Mouse (Mus musculus): ENCODE data around the gene Mapk8ip1. TPM values are rescaled to one million over a fixed set of nuclear protein-coding genes. Genes with fewer than 3 reads are reported as not detected.

Gene Mapk8ip1
- total RNA-seq (2021): 10 to 100 TPM in 1 of 2 experiments, 1 to 10 TPM in 1; 9.3 to 10.3 TPM

GRCm38 (mm10) chr2:92401091-92401561 is at the start of gene Mapk8ip1:
Mapk8ip1 (minus strand) TSS chr2:92401263.
- no peak for DNase-seq

GRCm38 (mm10) chr2:92447121-92447740 is 46.2 kb upstream of the Mapk8ip1 start:
- intact Hi-C loops (cut with DNase I): no loop called here
- no peak for DNase-seq

More at GRCm38 (mm10) chr2:92401091-92401561, at the start of gene Mapk8ip1:
- intact Hi-C loops (cut with DNase I): no loop called here

- intact Hi-C loops (cut with DNase I): no loop called here
- no peak for DNase-seq
Observed at GRCm38 (mm10) chr2:92446656-92447055, 45.6 kb upstream of the Mapk8ip1 start.

GRCm38 (mm10) chr2:92445890-92446289 is 44.8 kb upstream of the Mapk8ip1 start:
- intact Hi-C loops (cut with DNase I): no loop called here
- DNase-seq: no peak

GRCm38 (mm10) chr2:92444376-92444775 is 43.3 kb upstream of the Mapk8ip1 start:
- no peak for DNase-seq
- intact Hi-C loops (cut with DNase I): no loop called here

- intact Hi-C loops (cut with DNase I): no loop called here
- no peak for DNase-seq
Observed at GRCm38 (mm10) chr2:92443313-92443712, 42.2 kb upstream of the Mapk8ip1 start.

GRCm38 (mm10) chr2:92442419-92443001 is 41.4 kb upstream of the Mapk8ip1 start:
- DNase-seq: no peak
- intact Hi-C loops (cut with DNase I): no loop called here

GRCm38 (mm10) chr2:92440432-92440831 is 39.4 kb upstream of the Mapk8ip1 start:
- intact Hi-C loops (cut with DNase I): no loop called here
- DNase-seq: no peak

GRCm38 (mm10) chr2:92438567-92438966 is 37.5 kb upstream of the Mapk8ip1 start:
- DNase-seq: no peak
- intact Hi-C loops (cut with DNase I): loop anchor here (2.0 to 5.0 kb wide), 2 partner anchors 142 to 251 kb away; no protein-coding TSS in a partner anchor

GRCm38 (mm10) chr2:92437875-92438274 is 36.8 kb upstream of the Mapk8ip1 start:
- intact Hi-C loops (cut with DNase I): loop anchor here (2.0 to 5.0 kb wide), 4 partner anchors 15 to 251 kb away; partner anchors contain the start of genes Large2 and Pex16
- peak; percentile 86 to 91 for DNase-seq

- intact Hi-C loops (cut with DNase I): loop anchor here (2.0 to 5.0 kb wide), 3 partner anchors 15 to 250 kb away; partner anchors contain the start of genes Large2 and Pex16
Observed at GRCm38 (mm10) chr2:92437366-92437765, 36.3 kb upstream of the Mapk8ip1 start.

GRCm38 (mm10) chr2:92435023-92435422 is 34.0 kb upstream of the Mapk8ip1 start:
- intact Hi-C loops (cut with DNase I): loop anchor here (5.0 kb wide), 1 partner anchor 248 kb away; no protein-coding TSS in a partner anchor
- DNase-seq: no peak

More at GRCm38 (mm10) chr2:92437366-92437765, 36.3 kb upstream of the Mapk8ip1 start:
- DNase-seq: no peak

- intact Hi-C loops (cut with DNase I): loop anchor here (5.0 kb wide), 1 partner anchor 42 kb away; no protein-coding TSS in a partner anchor
- DNase-seq: no peak
Observed at GRCm38 (mm10) chr2:92434375-92434745, 33.3 kb upstream of the Mapk8ip1 start.

GRCm38 (mm10) chr2:92433578-92434374 is 32.7 kb upstream of the Mapk8ip1 start, which contains the start of gene Cry2:
Cry2 (minus strand) TSS chr2:92434043.
- intact Hi-C loops (cut with DNase I): loop anchor here (5.0 kb wide), 1 partner anchor 41 kb away; no protein-coding TSS in a partner anchor
- DNase-seq: peak; percentile 99

GRCm38 (mm10) chr2:92432299-92433295 is 31.5 kb upstream of the Mapk8ip1 start:
- intact Hi-C loops (cut with DNase I): loop anchor here (5.0 kb wide), 1 partner anchor 40 kb away; no protein-coding TSS in a partner anchor
- DNase-seq: peak; percentile 61 to 73

- peak in 1 of 2 experiments; percentile 24 for DNase-seq
- intact Hi-C loops (cut with DNase I): loop anchor here (5.0 kb wide), 1 partner anchor 39 kb away; no protein-coding TSS in a partner anchor
Observed at GRCm38 (mm10) chr2:92431611-92432179, 30.6 kb upstream of the Mapk8ip1 start.

GRCm38 (mm10) chr2:92430723-92431541 is 29.9 kb upstream of the Mapk8ip1 start:
- intact Hi-C loops (cut with DNase I): loop anchor here (5.0 kb wide), 1 partner anchor 39 kb away; no protein-coding TSS in a partner anchor
- DNase-seq: peak; percentile 67 to 73

GRCm38 (mm10) chr2:92430089-92430488 is 29.0 kb upstream of the Mapk8ip1 start:
- peak in 1 of 2 experiments; percentile 9 for DNase-seq
- intact Hi-C loops (cut with DNase I): loop anchor here (5.0 kb wide), 1 partner anchor 38 kb away; no protein-coding TSS in a partner anchor
